Mouse (Mus musculus): Measurements from ENCODE around the gene Zfp981. TPM values are rescaled to one million over a fixed set of nuclear protein-coding genes. Genes with fewer than 3 reads are reported as not detected.

Gene Zfp981
- polyA plus RNA-seq, 1 experiment, result not detected

Other genes with a start within 250 kb of the Zfp981 start
- 18.9 and 21.9 TPM in 2 replicates for gene Zfp992, start 53.0 kb upstream of the Zfp981 start, polyA plus RNA-seq (2012; ENCODE audit: insufficient read depth, insufficient read length, missing spikeins)
- 41.3 and 43.9 TPM in 2 replicates for gene Zfp993, start 108.9 kb downstream of the Zfp981 start, polyA plus RNA-seq (2012; ENCODE audit: insufficient read depth, insufficient read length, missing spikeins)

All from bone marrow macrophage, adult 2 months (primary cell).